Mouse (Mus musculus) heart, postnatal 0 days (tissue): ENCODE results near the gene Olfr288. TPM values are rescaled to one million over a fixed set of nuclear protein-coding genes. Genes with fewer than 3 reads are reported as not detected.

Experiments used
- ATAC-seq: fragments of 200-750 bp; cut with Nextera tagmentation; 2 replicates; pipeline ENCODE4 v1.8.0; 2017; ENCODE audit warnings: low read depth, moderate number of reproducible peaks, moderate library complexity; ENCODE audit not compliant: insufficient read depth
- DNase-seq: peaks from one replicate; pipeline ENCODE4 v3.0.0-alpha.2; 2016; ENCODE audit warnings: low spot score
- H3K27ac ChIP-seq: fragments of 300-500 bp; sonication (generic); 2 replicates; pipeline ENCODE4 v1.5.1; 2014; ENCODE audit warnings: low read depth, mild to moderate bottlenecking
- H3K27me3 ChIP-seq: fragments of 300-500 bp; sonication (generic); 2 replicates; pipeline ENCODE4 v1.6.1; 2014; ENCODE audit warnings: low read length, mixed read lengths; ENCODE audit not compliant: control insufficient read depth, insufficient read depth
- H3K36me3 ChIP-seq: fragments of 300-500 bp; sonication (generic); replicated peaks from 2 replicates; pipeline ENCODE4 v1.6.1; 2014; ENCODE audit warnings: low read length, mixed read lengths; ENCODE audit not compliant: control insufficient read depth, insufficient read depth
- H3K4me1 ChIP-seq: fragments of 300-500 bp; sonication (generic); 2 replicates; pipeline ENCODE4 v1.6.1; 2014; ENCODE audit warnings: antibody characterized with exemption; ENCODE audit not compliant: control insufficient read depth, insufficient read depth
- H3K4me2 ChIP-seq: fragments of 300-500 bp; sonication (generic); 2 replicates; pipeline ENCODE4 v1.6.1; 2014; ENCODE audit warnings: low read depth, mild to moderate bottlenecking, low read length, moderate library complexity
- H3K4me3 ChIP-seq: fragments of 300-500 bp; sonication (generic); 2 replicates; pipeline ENCODE4 v1.5.1; 2014; ENCODE audit warnings: low read depth, low read length
- H3K9ac ChIP-seq: fragments of 300-500 bp; sonication (generic); replicated peaks from 2 replicates; pipeline ENCODE4 v1.6.1; 2014; ENCODE audit warnings: low read depth, low read length, mixed read lengths
- H3K9me3 ChIP-seq: fragments of 300-500 bp; sonication (generic); replicated peaks from 2 replicates; pipeline ENCODE4 v1.6.1; 2016; ENCODE audit warnings: low read length; ENCODE audit not compliant: control insufficient read depth
- CTCF ChIP-seq: IDR thresholded peaks from 2 replicates; pipeline ENCODE4 v1.5.1; 2016; ENCODE audit warnings: antibody characterized with exemption, control low read depth, low read depth
- EP300 ChIP-seq: IDR thresholded peaks from 2 replicates; pipeline ENCODE4 v1.6.1; 2016; ENCODE audit warnings: antibody characterized with exemption, low read depth
- WGBS: fragments of 180-500 bp; shearing (Covaris S2); extraction: QIAGEN DNeasy Blood & Tissue Kit; methylation state at CpG from one replicate; pipeline ENCODE4 v1.1.7; 2014; 5-methylcytosine and 5-hydroxymethylcytosine counted together
- polyA plus RNA-seq: library from polyadenylated mRNA; unstranded; fragments of >200 nt; fragmentation: Nextera tagmentation; extraction: Ambion mirVana; gene quantifications from 2 replicates; pipeline ENCODE4 v1.2.1, GENCODE M21; 2015
- total RNA-seq: library from RNA; depleted of rRNA; stranded (reverse); fragments of >200 nt; gene quantifications from 2 replicates; pipeline ENCODE4 v1.2.3, GENCODE M21; 2014; ENCODE audit warnings: low replicate concordance

Olfr288 gene
- total and polyA plus RNA-seq, 2 experiments from 2014 or later, result not detected

GRCm38 (mm10) chr15:98149166-98149602 is 46.2 kb downstream of the Olfr288 start:
- Histone ChIP-seq H3K27me3 (no peaks in the 10 kb centered on the region), H3K9me3 (no peaks in the 10 kb centered on the region), H3K4me3 (no peak overlapping the region), H3K9ac (0 out of 2 replicates have a peak overlapping the region, but pooled peaks have one; percentile 8), H3K4me2 (no peak overlapping the region; the same call in 1 of the 2 replicates), H3K27ac (peak overlapping the region; percentile 95), H3K4me1 (peaks cover 16% of the 10 kb centered on the region), H3K36me3 (no peaks in the 10 kb centered on the region)
- WGBS, result 19% methylated on average over 10 of the region's 10 CpGs
- DNase-seq, result peak; percentile 89
- ATAC-seq, result peak; percentile 87
- TF ChIP-seq CTCF (no peak), EP300 (peak; percentile 68)

- peak overlapping the region; percentile 95 for H3K27ac ChIP-seq
- WGBS, result 31% methylated on average over 3 of the region's 3 CpGs
- TF ChIP-seq CTCF (no peak), EP300 (no peak)
Observed at GRCm38 (mm10) chr15:98148356-98148755, 47.0 kb downstream of the Olfr288 start.

GRCm38 (mm10) chr15:98145559-98146181 is 49.7 kb downstream of the Olfr288 start:
- Histone ChIP-seq H3K4me2 (peak overlapping the region; percentile 97), H3K4me3 (peak overlapping the region; percentile 96), H3K9me3 (no peaks in the 10 kb centered on the region), H3K4me1 (peaks cover 16% of the 10 kb centered on the region), H3K27ac (peak overlapping the region; percentile 88), H3K9ac (peak overlapping the region; percentile 98), H3K27me3 (no peaks in the 10 kb centered on the region), H3K36me3 (peaks cover 16% of the 10 kb centered on the region)
- TF ChIP-seq EP300 (no peak), CTCF (no peak)
- ATAC-seq (peak; percentile 86), DNase-seq (peak; percentile 94)
- under 1% methylated on average over 38 of the region's 38 CpGs for WGBS

More at GRCm38 (mm10) chr15:98148356-98148755, 47.0 kb downstream of the Olfr288 start:
- ATAC-seq, result no peak
- Histone ChIP-seq H3K36me3 (no peaks in the 10 kb centered on the region), H3K4me3 (no peak overlapping the region), H3K9ac (no peak overlapping the region), H3K4me2 (no peak overlapping the region), H3K9me3 (no peaks in the 10 kb centered on the region), H3K4me1 (peaks cover 16% of the 10 kb centered on the region), H3K27me3 (no peaks in the 10 kb centered on the region)
- DNase-seq, result no peak

GRCm38 (mm10) chr15:98144861-98145507 is 50.4 kb downstream of the Olfr288 start:
- no peaks in the 10 kb centered on the region for H3K27me3 ChIP-seq
- ATAC-seq (0 out of 2 replicates have a peak, but pooled peaks have one; percentile 5), DNase-seq (no peak)
- TF ChIP-seq CTCF, result no peak
- H3K4me1 ChIP-seq, result peaks cover 16% of the 10 kb centered on the region
- peak overlapping the region; percentile 97 for H3K4me2 ChIP-seq
- no peaks in the 10 kb centered on the region for H3K9me3 ChIP-seq
- H3K9ac ChIP-seq, result peak overlapping the region; percentile 98
- H3K4me3 ChIP-seq, result peak overlapping the region; percentile 96
- H3K27ac ChIP-seq, result peak overlapping the region; percentile 88
- under 1% methylated on average over 36 of the region's 36 CpGs for WGBS
- H3K36me3 ChIP-seq, result peaks cover 23% of the 10 kb centered on the region

GRCm38 (mm10) chr15:98142515-98142914 is 52.8 kb downstream of the Olfr288 start:
- 82% methylated on average over 9 of the region's 10 CpGs for WGBS
- Histone ChIP-seq H3K27ac (no peak overlapping the region), H3K27me3 (no peaks in the 10 kb centered on the region), H3K36me3 (peaks cover 32% of the 10 kb centered on the region), H3K4me2 (no peak overlapping the region), H3K9ac (no peak overlapping the region), H3K4me1 (peaks cover 6% of the 10 kb centered on the region; the same call in 1 of the 2 replicates), H3K9me3 (no peaks in the 10 kb centered on the region), H3K4me3 (no peak overlapping the region)
- ATAC-seq (no peak), DNase-seq (no peak)
- TF ChIP-seq EP300 (no peak), CTCF (no peak)
